Mouse (Mus musculus): ENCODE measurements around the gene AC124108.1.
A peak's percentile ranks its signal among the peaks of the same experiment; 100 is the strongest.

AC124108.1 gene

DNA sequence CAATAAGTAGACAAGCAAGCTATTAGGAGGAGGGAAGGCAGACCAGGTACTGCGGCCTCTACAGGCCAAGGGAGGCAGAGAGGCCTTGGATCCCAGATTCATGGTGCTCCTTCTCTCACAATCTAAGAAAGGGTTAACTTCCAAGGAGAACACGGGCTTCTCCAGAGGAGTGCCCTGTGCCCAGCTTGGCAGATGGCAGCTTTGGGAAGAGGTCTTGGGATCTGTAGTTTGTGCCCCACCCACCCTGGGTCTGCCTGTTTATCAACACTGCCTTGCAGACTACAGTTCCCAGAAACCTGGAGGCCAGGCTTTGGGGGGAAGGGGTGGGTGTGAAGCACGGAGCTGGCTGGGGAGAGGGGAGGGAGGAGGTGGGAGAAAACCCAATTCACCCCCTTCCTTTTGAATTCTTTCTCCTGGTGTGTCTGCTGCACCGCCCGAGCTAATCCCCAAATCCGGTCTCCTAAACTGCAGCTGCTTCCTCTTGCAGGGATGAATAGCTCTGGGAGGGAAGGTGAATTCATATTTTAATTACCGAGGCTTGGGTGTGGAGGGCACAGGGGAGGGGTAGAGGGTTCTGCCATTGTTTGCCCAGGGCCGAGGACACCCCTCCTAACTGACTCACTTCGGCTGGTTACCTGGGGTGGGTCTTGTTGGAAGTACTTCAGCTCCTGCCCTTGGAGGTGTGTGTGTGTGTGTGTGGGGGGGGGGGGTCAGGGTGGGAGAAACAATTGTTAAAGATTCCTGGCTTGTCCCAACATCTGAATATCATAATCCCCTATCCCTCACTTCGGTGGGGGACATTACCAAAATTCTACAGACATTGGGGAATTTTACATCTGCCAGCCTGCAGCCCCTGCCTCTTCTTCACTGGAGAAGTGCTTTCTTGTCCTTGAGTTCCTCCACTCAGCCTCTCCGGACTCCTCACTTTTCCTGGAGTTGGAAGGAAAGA lies 9.6 kb downstream of the AC124108.1 start:
- DNase-seq (ENCODE audit: low spot score in 2 of 2): no peak

DNA sequence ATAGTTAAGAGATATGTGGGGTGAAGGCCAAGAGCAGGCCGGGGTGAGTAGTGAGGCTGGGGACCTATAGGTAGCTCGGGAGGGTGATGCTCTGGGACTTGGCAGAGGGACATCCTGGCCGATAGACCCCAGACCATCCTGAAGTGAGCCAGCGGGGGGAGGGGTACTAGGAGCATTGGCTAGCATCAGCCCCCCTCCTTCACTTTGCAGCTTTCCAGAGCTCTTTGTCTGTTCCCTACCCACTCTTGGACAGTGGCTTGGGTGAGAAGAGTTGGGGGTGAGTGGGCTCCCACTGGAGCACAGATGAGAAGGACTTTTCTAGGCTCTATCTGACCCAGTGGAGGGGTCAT lies 10.2 kb downstream of the AC124108.1 start:
- no peak for DNase-seq (ENCODE audit: low spot score in 2 of 2)

DNA sequence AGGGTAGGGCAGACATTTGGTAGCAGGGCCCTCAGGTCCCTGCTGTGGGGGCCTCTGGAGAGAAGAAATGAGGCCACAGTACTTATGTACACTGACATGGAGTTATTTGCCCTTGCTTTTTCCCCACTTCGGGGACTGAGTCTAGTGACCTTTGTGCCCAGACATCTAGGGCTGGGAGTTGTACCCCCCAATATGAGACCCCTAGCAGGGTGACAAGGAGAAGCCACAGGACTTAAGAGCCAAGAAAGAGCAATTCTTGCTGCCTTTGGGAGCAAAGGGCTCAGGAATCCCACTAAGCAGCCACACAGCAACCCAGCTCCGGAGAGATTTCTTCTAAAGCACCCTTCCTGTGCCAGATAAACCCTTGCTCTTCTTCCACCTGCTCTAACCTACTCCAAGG lies 10.7 kb downstream of the AC124108.1 start:
- DNase-seq (ENCODE audit: low spot score in 2 of 2): no peak

DNA sequence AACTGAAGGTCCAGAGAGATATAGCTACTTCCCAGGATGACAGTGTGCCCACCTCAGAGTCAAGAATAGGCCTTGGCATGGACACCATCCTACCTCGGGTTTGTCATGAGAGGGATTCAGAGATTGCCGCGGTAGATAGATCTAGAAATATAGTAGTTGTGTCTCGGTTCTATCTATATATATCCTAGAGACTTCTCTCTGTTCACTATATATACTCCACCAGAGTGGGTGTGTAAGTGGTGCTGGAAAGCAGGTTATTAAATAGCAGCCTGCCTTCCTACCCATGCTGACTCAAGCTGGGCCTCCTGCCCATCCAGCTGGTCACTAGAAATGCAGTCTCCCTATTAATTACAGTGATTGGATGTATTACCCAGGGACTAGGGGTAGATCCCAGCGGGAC lies 11.5 kb downstream of the AC124108.1 start:
- no peak for DNase-seq (ENCODE audit: low spot score in 2 of 2)

DNA sequence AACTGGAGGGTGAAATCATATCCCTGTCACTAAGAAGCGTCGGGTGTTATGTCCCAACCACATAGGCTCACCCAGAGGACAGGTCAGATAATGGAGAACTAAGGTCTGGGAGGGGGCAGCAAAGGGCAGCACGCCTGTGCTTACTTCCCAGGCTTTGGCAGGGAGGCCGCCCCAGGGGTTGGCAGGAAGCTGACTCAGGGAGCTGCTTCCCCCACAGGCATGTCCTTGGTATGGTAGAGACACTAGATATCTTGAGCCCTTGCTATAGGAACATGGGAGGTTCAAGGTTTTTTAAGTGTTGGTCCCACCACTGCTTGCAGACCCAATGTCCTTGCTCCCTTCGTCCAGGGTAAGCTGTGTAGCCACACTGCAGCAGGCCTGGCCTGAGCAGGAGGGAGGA lies 14.7 kb downstream of the AC124108.1 start:
- no peak for DNase-seq (ENCODE audit: low spot score in 2 of 2)

DNA sequence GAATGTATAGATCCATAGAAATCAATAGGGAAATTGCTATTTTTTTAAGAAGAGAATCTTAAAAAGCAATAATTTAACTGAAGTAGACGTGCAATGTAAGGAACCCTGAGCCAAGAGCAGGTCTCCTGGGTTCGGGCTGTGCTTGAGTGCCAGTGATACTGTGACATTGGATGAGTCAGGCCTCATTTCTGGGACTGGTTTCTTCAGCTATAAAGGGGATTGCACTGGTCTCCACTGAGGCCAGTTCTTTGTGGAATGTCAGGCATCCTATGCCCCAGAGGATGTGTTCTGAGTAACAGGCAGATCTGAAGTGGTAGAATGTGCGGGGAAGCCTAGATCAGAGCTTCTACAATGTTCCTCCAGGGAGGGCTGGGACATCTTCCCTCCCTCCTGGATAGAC lies 15.6 kb downstream of the AC124108.1 start:
- no peak for DNase-seq (ENCODE audit: low spot score in 2 of 2)

DNA sequence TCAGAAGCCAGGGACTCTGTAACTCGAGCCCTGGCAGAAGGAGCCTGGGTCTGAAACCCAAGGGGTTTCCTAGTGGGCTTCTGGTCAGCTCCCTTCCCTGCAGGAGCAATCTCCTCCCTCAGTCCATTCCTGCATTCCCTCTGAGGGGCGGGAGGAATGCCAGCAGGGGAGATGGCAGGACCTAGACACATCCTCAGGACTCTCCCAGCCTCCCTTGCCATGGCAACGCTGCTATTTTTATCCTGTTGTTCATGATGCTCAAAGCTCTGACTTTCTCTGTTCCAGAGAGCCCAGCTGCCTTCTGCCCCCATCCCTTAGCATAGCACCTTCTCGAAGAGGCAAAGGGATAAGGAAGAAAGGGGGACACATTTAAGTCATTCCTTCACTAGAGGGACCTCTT lies 16.9 kb downstream of the AC124108.1 start:
- no peak for DNase-seq (ENCODE audit: low spot score in 2 of 2)

DNA sequence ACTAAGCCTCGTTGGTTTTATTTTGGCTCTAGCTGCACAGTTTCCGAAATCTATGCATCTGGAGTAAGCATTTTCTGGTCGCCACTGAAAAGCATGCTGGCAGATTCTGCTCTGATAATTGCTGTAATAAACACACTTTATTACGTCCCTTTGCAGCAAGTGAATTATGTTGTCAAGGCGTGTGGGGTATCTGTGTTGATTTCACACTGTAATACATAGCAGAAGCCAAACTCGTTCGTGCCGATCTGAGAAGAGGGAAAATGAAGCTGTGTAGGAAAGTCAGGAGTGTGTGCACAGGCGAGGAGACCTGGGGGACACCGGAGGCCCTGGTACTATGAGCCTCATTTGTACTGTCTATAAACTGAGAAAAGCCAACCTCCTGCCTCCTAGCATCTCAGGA lies 18.1 kb downstream of the AC124108.1 start:
- no peak for DNase-seq (ENCODE audit: low spot score in 2 of 2)

DNA sequence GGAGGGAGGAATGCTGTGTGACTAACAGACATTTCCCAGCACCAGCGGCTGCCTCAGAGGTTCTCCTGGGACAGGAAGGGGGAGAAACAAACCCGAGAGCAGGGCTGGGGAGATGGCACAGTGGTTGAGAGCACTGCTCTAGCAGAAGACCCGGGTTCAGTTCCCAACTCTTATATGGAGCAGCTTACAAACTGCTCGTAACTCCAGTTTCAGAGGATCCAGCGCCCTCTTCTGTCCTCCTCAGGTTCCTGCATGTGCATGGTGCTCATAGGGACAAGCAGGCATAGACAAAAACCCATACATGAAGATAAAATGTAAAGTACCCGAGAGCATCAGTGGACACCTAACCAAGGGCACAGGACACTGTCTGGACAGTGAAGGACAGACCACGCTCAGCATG lies 19.7 kb downstream of the AC124108.1 start:
- DNase-seq (ENCODE audit: low spot score in 2 of 2): no peak

DNA sequence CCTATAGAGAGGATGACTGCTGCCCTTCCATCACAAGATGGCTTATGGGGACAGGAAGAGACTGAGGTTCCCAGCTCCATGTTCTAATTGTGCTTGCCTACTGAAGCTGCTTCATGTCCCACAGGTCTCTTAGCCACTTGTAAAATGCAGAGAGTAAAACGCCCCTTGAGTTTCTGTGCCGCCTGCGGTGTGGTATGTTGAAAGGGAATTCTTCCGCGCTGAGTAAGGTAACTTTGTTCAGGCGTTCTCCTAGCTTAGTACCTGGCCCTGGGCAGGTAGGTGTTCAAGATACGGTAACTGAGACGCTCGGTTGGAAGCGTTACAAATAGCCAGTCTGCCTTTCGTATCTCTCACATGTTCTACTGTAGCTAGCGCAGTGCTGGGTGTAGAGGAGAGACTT lies 20.4 kb downstream of the AC124108.1 start:
- no peak for DNase-seq (ENCODE audit: low spot score in 2 of 2)

DNA sequence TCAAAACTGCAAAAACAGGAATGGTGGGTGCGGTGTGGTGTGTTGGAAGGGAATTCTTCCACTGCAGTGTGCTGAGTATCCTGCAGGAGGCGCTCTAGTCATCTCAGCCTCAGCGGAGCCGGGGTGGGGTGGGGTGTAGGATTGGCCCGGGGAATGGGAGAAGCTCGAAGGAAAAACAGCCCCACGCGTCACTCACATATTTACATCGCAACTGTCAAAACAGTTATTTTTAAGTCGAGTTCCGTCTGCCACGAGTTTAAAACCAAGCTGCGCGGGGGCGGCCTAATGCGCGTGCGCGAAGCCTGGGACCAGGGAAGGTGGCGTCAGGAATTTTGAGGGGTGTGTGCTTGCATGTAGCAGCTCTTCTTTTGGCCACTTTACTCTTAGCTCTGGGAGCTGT lies 21.0 kb downstream of the AC124108.1 start:
- peak in 1 of 2 experiments; percentile 41 for DNase-seq (ENCODE audit: low spot score in 2 of 2)

DNA sequence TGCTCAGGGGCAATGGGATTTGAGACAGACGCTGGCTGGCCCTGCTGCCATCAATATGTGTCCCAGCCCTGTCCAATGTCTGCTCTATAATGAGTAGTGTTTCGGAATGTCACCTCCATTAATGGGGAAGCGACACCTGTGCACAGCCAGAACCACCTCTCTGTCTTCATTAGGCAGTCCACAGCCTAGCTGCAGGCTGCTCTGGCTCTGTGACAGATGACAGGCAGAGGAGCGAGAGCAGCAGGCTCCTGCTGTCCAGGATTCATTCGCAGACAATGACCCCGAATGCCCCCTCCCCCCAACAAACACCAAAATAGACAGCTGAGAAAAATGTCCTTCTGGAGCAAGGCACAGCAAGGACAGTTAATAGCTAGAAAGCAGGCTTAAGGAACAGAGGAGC lies 21.8 kb downstream of the AC124108.1 start:
- DNase-seq (ENCODE audit: low spot score in 2 of 2): no peak

DNA sequence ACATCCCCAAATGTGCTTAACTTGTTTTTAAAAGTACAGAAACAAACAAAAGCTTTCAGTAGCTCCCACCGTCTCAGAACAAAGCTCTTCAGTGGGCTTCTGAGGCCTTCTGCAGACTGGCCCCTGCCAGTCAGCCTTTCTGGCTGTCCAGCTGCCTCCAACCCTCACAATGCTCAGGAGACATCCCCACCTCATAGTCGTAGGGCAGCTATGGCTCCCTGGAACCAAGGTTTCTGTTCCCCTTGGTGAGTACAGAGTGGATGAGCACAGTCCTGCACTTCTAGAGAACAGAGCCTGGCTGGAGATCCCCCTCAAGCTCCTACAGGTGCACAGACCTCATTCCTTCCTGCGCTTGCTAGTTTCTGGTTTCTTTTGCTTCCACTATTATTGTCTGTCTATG lies 25.0 kb downstream of the AC124108.1 start:
- no peak for DNase-seq (ENCODE audit: low spot score in 2 of 2)

DNA sequence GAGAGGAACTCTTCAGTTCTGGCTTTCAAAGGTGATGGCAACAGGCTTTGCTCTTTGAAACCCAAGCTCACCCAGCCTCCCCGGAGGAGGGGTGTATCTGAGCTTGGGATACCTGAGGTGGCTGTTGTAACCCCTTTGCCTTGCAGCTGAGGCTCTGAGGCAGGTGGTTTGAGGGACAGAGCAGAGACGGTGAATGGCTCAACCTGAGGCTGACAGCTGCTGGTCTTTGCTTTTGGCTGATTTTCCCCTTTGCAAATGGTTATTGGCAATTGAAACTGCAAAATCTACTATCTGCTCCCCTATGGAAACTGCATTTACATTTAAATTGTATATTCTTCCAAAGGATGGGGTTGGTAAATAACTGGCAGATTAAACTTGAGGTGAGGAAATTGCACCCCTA lies 30.4 kb downstream of the AC124108.1 start:
- no peak for DNase-seq (ENCODE audit: low spot score in 2 of 2)

DNA sequence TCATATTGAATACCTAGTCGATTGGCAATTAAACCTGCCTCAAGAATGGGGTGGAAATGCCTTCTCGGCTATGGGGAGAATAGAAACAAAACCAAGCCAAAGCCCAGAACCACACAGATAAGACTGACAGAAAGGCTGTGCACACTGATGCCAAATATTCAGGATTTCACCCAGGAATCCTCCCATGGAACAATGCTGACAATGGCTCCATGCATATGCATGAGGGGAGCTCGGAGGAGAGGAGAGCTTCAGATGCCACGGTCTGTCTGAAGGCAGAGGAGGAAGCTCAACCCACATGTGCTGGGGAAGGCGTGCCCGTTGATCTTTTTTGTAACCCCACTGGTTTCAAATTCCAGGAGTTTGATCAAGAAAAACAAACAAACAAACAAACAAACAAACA lies 30.9 kb downstream of the AC124108.1 start:
- DNase-seq (ENCODE audit: low spot score in 2 of 2): no peak

DNA sequence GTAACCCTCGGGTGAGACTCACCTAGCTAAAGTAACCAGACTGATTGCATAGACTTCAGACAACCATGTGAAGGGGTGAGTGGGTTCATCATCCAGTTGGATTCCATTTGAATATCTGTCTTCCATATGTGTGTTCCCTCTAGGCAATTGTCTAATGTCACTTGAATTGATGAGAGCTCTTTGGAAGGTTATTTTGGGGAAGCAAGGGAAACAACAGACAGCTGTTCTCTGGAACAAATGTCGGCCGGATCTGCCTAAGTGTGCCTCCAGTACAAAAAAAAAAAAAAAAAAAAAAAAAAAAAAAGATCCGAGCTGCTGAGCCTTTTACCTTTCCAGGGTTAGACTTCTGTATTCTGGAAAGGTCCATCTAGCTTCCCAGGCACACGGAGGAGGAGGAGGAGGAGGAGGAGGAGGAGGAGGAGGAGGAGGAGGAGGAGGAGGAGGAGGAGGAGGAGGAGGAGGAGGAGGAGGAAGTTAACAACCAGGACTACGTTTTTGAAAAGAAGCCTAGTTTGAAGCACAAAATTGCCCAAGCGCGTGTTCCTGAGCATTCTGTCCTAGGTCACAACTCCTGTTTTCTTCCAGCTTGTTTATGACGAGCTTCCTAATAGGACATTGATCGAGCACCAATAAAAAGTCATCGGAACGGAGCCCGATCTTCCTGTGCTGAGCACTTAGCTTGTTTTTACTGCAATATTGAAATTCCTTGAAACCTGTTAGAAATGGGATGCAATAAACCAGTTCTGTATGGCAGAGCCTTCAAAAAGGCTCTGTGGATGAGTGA lies 35.2 kb downstream of the AC124108.1 start:
- DNase-seq (ENCODE audit: low spot score in 2 of 2): no peak

DNA sequence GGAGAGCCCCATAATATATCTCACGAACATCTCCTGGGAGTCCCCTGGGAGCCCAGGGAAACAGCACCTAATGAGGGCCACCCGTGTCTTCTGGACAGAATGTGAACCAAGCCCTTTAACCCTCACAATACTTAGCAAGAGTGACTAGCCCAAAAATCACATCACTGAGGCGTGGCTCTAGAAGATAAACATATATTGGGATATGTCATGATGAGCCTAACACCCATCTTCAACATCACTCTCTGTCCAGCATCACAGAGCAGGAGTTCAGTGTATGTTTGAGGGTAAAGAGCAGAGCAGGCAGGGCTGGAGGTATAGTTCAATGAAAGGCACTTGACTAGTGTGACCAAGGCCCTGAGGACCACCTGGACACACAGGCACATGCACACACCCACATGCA lies 38.4 kb downstream of the AC124108.1 start, which contains the start of gene Gm10188:
Gene Gm10188 (minus strand): TSS at position 101 of the 400 bp plus-strand sequence.
- no peak for DNase-seq (ENCODE audit: low spot score in 2 of 2)

DNA sequence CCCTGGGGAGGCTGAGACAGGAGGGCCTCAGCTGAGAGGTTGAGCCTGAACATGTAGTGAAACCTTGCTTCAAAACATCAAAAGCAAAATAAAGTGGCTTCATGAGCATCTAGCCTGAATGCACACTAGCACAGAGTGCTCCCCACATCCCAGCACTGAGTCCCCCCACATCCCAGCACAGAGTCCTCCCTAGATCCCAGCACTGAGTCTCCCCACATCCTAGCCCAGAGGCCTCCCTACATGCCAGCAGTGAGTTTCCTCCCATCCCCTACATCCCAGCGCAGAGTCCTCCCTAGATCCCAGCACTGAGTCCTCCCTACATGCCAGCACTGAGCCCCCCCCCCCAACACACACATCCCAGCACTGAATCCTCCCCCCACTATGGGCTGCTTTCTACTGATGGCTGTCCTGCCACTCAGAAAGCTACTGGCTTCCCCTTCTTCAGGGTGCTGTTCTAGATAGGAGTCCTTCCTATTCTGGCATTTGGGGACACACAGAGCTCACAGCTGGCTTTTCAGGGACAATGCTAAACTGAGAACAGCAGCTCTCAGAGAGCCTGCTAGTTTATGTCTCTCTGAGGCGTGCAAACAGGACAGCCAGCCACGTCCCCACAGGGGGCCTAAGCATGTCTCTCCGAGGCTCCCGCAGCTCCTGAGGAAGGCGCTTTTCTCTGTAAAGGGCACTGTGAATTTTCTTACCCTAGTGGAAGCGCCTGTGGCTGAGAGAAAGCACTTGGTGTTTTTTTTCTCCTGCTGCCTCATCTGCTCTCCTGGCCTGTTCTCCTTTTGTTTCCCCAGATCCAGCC lies 40.4 kb downstream of the AC124108.1 start:
- no peak for DNase-seq (ENCODE audit: low spot score in 2 of 2)

DNA sequence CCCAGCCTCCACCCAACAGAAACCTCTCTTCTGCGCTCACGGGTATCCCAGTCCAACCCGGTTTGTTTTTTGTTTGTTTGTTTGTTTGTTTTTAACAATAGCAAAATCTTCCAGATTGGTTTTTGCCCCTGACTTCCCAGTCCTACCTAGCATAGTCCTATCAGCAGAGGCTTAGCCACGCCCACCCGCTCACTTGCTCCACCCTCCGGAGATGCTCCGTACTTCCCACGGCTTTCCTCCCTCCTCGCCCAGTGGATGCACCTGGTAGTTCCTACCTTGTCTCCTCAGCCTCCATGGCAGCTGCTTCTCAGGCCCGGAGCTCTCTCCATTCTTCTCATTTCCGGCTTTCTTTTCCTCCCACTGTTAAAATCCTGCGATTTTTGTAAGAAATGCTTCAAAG lies 42.3 kb downstream of the AC124108.1 start:
- DNase-seq (ENCODE audit: low spot score in 2 of 2): no peak

DNA sequence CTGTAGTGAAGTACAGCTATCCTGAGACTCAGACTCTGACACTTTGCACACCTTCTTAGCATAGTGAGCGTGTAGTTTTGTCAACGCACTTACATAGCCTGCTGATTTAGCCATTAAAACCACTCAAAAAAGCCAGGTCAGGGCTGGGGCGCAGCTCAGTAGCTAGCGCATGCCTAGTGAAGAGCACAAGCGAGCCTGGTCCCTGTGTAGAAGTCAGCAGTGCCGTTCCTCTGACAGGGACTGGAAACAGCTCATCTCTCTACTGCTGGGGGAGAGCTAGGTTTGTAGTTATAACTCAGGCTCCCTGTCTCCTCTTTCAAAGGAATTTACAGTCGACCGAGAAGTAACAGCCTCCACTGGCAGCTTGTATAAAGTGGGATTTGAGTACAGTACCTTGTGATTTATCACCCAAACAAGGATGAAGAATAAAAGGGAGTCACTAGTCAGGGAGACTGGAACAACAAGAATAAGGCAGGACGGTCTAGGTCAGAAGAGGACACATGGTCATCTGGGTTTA lies 43.6 kb downstream of the AC124108.1 start:
- no peak for DNase-seq (ENCODE audit: low spot score in 2 of 2)

DNA sequence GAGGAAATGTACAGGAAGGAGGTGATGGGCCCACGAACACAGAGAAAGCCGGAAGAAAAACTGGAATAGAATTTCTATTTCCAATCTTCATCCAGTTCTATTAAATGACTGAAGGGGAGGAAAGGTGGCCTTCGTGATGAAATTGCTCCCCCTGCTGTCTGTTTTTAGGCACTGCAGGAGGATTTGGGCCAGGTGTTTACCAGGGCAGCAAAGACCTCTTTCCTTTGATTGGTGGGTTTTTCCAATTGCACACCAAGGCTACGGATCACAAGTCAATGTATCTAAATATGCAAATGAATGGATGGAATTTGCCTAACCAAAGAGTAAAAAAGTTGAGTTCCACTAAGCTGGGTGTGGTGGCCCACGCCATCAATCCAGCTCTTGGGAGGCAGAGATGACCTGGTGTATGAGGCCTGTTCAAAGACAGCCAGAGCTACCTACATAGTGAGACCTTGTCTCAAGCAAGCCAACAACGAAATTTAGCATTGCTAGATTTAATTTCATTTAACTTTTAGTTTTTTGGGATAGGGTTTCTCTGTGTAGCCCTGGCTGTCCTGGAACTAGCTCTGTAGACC lies 46.4 kb downstream of the AC124108.1 start:
- DNase-seq (ENCODE audit: low spot score in 2 of 2): peak; percentile 17 to 60

DNA sequence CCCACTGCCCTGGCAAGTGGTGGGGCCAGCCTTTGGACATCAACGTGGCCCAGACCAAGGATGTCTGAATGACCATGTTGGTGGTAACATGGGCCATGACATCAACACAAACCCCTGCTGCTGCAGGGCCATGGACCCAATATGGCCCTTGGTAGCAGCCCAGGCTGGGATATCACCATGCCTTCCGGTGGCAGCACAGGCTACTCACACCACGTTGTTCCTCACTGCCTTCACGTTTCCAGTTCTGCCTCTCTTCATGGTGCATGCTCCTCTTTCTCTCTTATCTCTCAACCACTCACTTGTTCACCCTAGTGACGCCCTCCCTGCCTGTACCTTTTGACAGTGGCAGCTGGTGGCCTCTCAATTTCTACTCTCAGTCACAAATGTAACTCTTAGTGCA lies 53.8 kb downstream of the AC124108.1 start:
- no peak for DNase-seq (ENCODE audit: low spot score in 2 of 2)

Measured in natural killer cell, adult 2 months (primary cell).